Mouse (Mus musculus): ENCODE data around the gene Gm49337. TPM values are rescaled to one million over a fixed set of nuclear protein-coding genes. Genes with fewer than 3 reads are reported as not detected.
"Not testable (repeated sequence)": the region's sequence is repeated elsewhere in the genome, so short reads cannot be mapped to it uniquely, and the experiment has no call there.

The Gm49337 gene
- total RNA-seq, 2 experiments from 2014 or later: not detected

DNA sequence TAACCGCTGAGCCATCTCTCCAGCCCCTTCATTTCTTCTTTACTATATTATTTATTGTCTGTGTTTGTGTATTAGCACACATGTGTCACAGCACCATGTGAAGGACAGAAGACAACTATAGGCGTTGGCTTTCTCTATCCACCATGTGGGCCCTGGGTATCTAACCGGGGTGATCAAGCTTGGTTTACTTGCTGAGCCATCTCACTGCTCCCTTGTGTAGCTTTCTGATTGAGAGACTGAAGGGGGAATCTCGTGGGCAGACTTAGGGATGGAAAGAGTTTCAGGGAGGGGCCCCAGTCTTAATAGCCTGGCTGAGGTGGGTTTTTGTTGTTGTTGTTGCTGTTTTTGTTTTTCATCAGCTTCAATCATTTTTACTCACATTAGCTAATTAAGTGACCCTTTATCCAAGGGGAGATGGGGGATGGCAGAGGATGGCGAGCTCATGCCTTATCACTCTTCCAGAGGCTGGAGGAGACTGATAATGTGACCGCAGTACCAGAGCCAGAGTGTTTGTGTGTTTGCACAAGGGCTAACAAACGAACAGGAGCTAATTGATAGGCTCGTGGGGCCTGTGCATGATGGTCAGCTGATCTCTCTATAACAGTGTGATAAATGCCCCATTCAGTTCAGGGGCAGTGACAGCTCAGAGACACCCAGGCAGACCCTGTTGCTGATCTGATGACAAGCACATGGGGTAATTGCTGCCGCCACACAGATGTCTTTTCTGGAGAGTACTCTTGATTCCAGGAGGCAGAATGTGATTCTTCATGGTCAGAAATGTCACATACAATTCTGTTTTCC is 20.6 kb downstream of the Gm49337 start:
- ATAC-seq (replicated peaks; ENCODE audit: low FRiP score, poor library complexity, severe bottlenecking): peak; percentile 86

GRCm38 (mm10) chr4:116198422-116198821 is 25.2 kb downstream of the Gm49337 start:
- no peak for ATAC-seq (replicated peaks; ENCODE audit: low FRiP score, poor library complexity, severe bottlenecking)

- no peak for ATAC-seq (replicated peaks; ENCODE audit: low FRiP score, poor library complexity, severe bottlenecking)
Observed at GRCm38 (mm10) chr4:116204422-116204821, 31.2 kb downstream of the Gm49337 start.

DNA sequence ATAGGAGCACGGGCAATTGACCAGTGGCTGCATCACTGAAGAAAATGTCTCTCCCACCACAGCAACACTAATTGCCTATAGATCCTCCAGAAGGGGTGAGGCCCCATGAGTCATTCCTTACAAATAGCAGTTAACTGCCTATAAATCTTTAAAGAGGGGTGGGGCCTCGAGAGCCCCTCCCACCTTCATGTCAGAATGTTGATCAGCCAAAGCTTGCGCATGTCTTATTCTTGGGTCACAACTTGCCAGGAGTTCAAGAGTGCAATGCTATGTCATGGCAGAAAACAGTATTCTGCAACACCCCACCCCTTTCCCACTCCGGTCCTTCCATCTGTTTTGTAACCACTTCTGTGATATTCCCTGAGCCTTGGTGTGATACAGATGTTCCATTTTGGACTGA is 33.3 kb downstream of the Gm49337 start:
- no peak for ATAC-seq (replicated peaks; ENCODE audit: low FRiP score, poor library complexity, severe bottlenecking)

- ATAC-seq (replicated peaks; ENCODE audit: low FRiP score, poor library complexity, severe bottlenecking): no peak
Observed at GRCm38 (mm10) chr4:116208891-116209290, 35.7 kb downstream of the Gm49337 start.

- no peak for ATAC-seq (replicated peaks; ENCODE audit: low FRiP score, poor library complexity, severe bottlenecking)
Observed at GRCm38 (mm10) chr4:116215895-116216605, 42.9 kb downstream of the Gm49337 start.

DNA sequence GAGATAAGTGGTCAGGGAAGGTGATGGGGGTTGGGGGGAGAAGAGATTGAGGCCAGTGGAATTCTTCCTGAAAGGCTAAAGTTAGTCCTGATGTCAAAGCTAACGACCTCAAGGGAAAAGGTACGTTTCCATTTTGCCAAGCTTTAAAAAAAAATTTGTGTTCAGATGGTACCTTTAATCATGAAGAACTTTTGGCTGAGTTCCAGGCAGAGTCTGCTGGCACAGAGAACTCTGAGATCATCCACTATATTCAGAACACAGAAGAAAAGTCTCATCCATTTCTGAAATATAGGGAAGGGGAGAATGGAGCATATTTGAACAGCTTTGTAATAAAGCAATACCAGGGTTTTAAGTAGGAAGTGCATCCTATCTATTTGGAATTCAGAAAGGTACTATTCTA is 43.9 kb downstream of the Gm49337 start:
- ATAC-seq (replicated peaks; ENCODE audit: low FRiP score, poor library complexity, severe bottlenecking): no peak

GRCm38 (mm10) chr4:116217661-116218060 is 44.5 kb downstream of the Gm49337 start:
- not testable (repeated sequence) for ATAC-seq (replicated peaks; ENCODE audit: low FRiP score, poor library complexity, severe bottlenecking)

- no peak for ATAC-seq (replicated peaks; ENCODE audit: low FRiP score, poor library complexity, severe bottlenecking)
Observed at GRCm38 (mm10) chr4:116219056-116219455, 45.9 kb downstream of the Gm49337 start.

- ATAC-seq (replicated peaks; ENCODE audit: low FRiP score, poor library complexity, severe bottlenecking): no peak
Observed at GRCm38 (mm10) chr4:116220071-116220650, 47.0 kb downstream of the Gm49337 start.

DNA sequence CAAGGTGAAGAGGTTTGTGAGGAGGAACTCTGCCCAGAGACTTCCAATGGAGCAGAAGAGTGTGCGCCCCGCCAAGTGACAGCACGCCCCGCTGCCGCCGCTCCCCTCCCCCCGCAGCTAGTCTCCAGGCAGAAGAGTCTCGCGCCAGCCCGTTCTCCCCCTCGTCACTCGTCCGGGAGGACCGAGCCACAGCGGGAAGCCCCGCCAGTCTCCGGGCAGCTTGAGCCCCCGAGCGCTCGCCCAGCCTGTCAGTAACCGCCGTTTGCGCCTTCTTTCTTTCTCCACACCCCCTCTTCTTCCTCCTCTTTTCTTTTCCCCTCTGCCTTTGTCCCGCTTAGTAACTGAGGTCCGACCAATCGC is 47.6 kb downstream of the Gm49337 start:
- peak; percentile 70 for ATAC-seq (replicated peaks; ENCODE audit: low FRiP score, poor library complexity, severe bottlenecking)

DNA sequence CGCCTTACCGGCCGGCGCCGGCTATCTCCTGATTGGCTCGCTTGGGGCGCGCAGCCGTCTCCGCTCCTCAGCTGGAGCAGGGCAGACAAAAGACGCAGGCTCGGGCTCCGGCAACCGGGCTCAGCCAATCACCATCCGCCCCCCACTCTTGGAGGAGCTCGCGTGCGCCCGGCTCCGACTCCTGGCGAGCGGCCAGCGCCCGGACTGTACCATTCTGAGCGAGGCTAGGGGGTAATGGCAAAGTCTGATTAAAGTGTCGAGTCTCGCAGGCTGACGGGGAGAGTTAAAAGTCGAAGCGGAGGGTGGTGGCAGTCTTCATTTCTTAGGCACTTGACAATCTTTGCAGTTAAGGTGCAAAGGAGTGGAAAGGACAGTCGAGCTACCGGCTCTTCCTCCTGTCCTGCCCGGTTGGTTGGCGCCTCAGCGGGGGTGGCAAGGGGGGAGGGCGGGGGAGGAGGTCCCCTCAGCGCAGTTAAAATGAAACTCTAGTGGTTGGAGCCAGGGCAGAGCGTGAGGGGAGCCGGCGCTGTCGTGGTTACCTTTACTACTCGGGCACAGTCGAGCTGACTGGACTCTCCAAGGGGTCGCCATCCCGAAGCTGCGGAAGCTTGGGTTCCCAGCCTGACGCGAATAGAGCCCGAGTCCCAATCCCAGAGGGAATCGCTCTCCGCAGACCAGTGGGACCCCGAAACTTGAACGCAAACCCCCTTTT is 48.1 kb downstream of the Gm49337 start, which contains the start of gene Pik3r3:
TSS of gene Pik3r3 (plus strand) at position 479 of the 712 bp plus-strand sequence.
- ATAC-seq (replicated peaks; ENCODE audit: low FRiP score, poor library complexity, severe bottlenecking): peak; percentile 98

- no peak for ATAC-seq (replicated peaks; ENCODE audit: low FRiP score, poor library complexity, severe bottlenecking)
Observed at GRCm38 (mm10) chr4:116221996-116222842, 49.0 kb downstream of the Gm49337 start.

GRCm38 (mm10) chr4:116222843-116223119 is 49.6 kb downstream of the Gm49337 start:
- no peak for ATAC-seq (replicated peaks; ENCODE audit: low FRiP score, poor library complexity, severe bottlenecking)

DNA sequence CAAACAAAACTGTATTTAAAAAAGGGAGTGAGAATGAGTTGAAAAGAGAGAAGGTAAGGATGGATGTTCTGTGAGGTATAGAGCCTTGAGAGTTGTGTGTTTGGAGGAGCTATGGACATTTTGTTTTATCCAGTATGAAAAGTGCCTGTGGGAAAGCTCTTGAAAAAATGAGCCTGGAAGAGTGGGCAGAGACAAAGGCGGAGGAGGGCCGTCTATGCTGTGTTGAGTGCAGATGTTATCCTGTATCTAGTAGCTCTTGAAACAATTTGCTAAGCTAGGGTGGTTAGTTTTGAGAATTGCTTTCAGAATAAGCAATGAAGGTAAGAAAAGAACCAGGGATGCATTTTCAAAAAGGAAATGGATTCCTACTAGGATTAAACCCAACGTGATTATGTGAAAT is 70.2 kb downstream of the Gm49337 start:
- no peak for ATAC-seq (replicated peaks; ENCODE audit: low FRiP score, poor library complexity, severe bottlenecking)

- ATAC-seq (replicated peaks; ENCODE audit: low FRiP score, poor library complexity, severe bottlenecking): no peak
Observed at GRCm38 (mm10) chr4:116244240-116244639, 71.1 kb downstream of the Gm49337 start.

GRCm38 (mm10) chr4:116245926-116246325 is 72.7 kb downstream of the Gm49337 start:
- ATAC-seq (replicated peaks; ENCODE audit: low FRiP score, poor library complexity, severe bottlenecking): not testable (repeated sequence)

- no peak for ATAC-seq (replicated peaks; ENCODE audit: low FRiP score, poor library complexity, severe bottlenecking)
Observed at GRCm38 (mm10) chr4:116249986-116250385, 76.8 kb downstream of the Gm49337 start.

DNA sequence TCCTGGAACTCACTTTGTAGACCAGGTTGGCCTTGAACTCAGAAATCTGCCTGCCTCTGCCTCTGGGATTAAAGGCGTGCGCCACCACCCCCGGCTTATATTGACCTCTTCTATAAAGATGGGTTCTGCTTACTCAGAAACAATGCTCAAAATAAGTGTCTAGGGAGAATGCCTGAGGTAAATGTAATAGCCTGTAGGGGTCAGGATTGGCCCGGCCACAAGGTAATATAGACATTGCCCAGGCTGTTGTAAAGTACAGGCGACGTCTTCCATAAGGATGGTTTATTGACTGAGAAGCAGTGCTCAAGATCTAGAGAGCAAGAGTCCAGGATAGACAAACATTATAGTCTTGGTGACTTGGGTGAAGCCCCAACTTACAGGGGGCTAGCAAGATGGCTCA is 95.0 kb downstream of the Gm49337 start:
- no peak for ATAC-seq (replicated peaks; ENCODE audit: low FRiP score, poor library complexity, severe bottlenecking)

GRCm38 (mm10) chr4:116282211-116282610 is 109.0 kb downstream of the Gm49337 start:
- no peak for ATAC-seq (replicated peaks; ENCODE audit: low FRiP score, poor library complexity, severe bottlenecking)
